Mouse (Mus musculus) MEL (cell line): Measurements from ENCODE around the gene Cmtr2. TPM values are rescaled to one million over a fixed set of nuclear protein-coding genes. Genes with fewer than 3 reads are reported as not detected.
A peak's percentile ranks its signal among the peaks of the same experiment; 100 is the strongest.

Source experiments
- DNase-seq: peaks from one replicate; pipeline ENCODE4 v3.0.0; 2011; ENCODE audit warnings: low read depth, low spot score
- H3K27ac ChIP-seq: 2 replicates; pipeline ENCODE4 v1.5.1; 2012; ENCODE audit warnings: low read depth, mild to moderate bottlenecking, control low read depth, low read length, moderate library complexity; ENCODE audit not compliant: control insufficient read depth
- H3K27me3 ChIP-seq, 2 experiments: fragments of 150-350 bp in 1 of 2; sonication (generic) in 1 of 2; 2 replicates each; pipeline ENCODE4 v1.6.1; 2012; ENCODE audit warnings: low read length in 2 of 2, mild to moderate bottlenecking in 2 of 2, improper control_type of control experiment in 1 of 2, moderate library complexity in 1 of 2; ENCODE audit not compliant: insufficient read depth in 2 of 2, control insufficient read depth in 1 of 2
- H3K36me3 ChIP-seq, 2 experiments: 2 replicates each; pipeline ENCODE4 v1.6.1; 2012 to 2014; ENCODE audit warnings: low read length in 2 of 2, improper control_type of control experiment in 1 of 2, inconsistent platforms in 1 of 2, mild to moderate bottlenecking in 1 of 2; ENCODE audit not compliant: insufficient read depth in 2 of 2, control insufficient read depth in 1 of 2
- H3K4me1 ChIP-seq, 2 experiments: fragments of 150-350 bp in 1 of 2; sonication (generic) in 1 of 2; 2 replicates each; pipeline ENCODE4 v1.6.1; 2012; ENCODE audit warnings: low read length in 2 of 2, improper control_type of control experiment in 1 of 2, mild to moderate bottlenecking in 1 of 2; ENCODE audit not compliant: insufficient read depth in 2 of 2, control insufficient read depth in 1 of 2
- H3K4me3 ChIP-seq, 2 experiments: fragments of 150-350 bp in 1 of 2; sonication (generic) in 1 of 2; 2 replicates each; pipeline ENCODE4 v1.5.1; 2012; ENCODE audit warnings: low read depth in 2 of 2, low read length in 2 of 2, mild to moderate bottlenecking in 2 of 2, moderate library complexity in 2 of 2, control low read depth in 1 of 2, improper control_type of control experiment in 1 of 2; ENCODE audit not compliant: control insufficient read depth in 1 of 2, insufficient read depth in 1 of 2
- H3K79me2 ChIP-seq: 2 replicates; pipeline ENCODE4 v1.6.1; 2012; ENCODE audit warnings: mild to moderate bottlenecking, low read length, moderate library complexity; ENCODE audit not compliant: control insufficient read depth, poor library complexity, insufficient read depth
- H3K9ac ChIP-seq: 2 replicates; pipeline ENCODE4 v1.6.1; 2012; ENCODE audit warnings: low read depth, mild to moderate bottlenecking, control low read depth, low read length, moderate library complexity; ENCODE audit not compliant: control insufficient read depth, poor library complexity, severe bottlenecking
- H3K9me3 ChIP-seq: fragments of 150-350 bp; sonication (generic); replicated peaks from 2 replicates; pipeline ENCODE4 v1.6.1; 2012; ENCODE audit warnings: mild to moderate bottlenecking, low read length, improper control_type of control experiment, moderate library complexity; ENCODE audit not compliant: insufficient read depth
- BHLHE40 ChIP-seq: IDR thresholded peaks from 2 replicates; pipeline ENCODE4 v1.6.1; 2012; ENCODE audit warnings: low read depth, mild to moderate bottlenecking, inconsistent platforms, low read length, improper control_type of control experiment, borderline replicate concordance
- CHD1 ChIP-seq: IDR thresholded peaks from 2 replicates; pipeline ENCODE4 v1.6.1; 2012; ENCODE audit warnings: low read depth, mild to moderate bottlenecking, inconsistent platforms, low read length, improper control_type of control experiment
- CTCF ChIP-seq, 3 experiments: IDR thresholded peaks in 2 of 3; conservative IDR thresholded peaks in 1 of 3; 2 replicates each; pipeline ENCODE4 v1.5.1; 2011 to 2012; ENCODE audit warnings: low read length in 3 of 3, low read depth in 2 of 3, mild to moderate bottlenecking in 2 of 3, improper control_type of control experiment in 1 of 3, inconsistent platforms in 1 of 3, mixed read lengths in 1 of 3, moderate library complexity in 1 of 3; ENCODE audit not compliant: control insufficient read depth in 1 of 3, insufficient read depth in 1 of 3, poor library complexity in 1 of 3, severe bottlenecking in 1 of 3
- E2F4 ChIP-seq: IDR thresholded peaks from 2 replicates; pipeline ENCODE4 v1.6.1; 2011; ENCODE audit warnings: low read depth, low read length, improper control_type of control experiment, borderline replicate concordance
- ETS1 ChIP-seq: IDR thresholded peaks from 2 replicates; pipeline ENCODE4 v1.6.1; 2012; ENCODE audit warnings: low read depth, mild to moderate bottlenecking, inconsistent platforms, low read length, improper control_type of control experiment, moderate library complexity
- GABPA ChIP-seq: IDR thresholded peaks from 2 replicates; pipeline ENCODE4 v1.6.1; 2012; ENCODE audit warnings: low read depth, mild to moderate bottlenecking, inconsistent platforms, low read length, improper control_type of control experiment, moderate library complexity
- JUND ChIP-seq: IDR thresholded peaks from 2 replicates; pipeline ENCODE4 v1.6.1; 2011; ENCODE audit warnings: low read depth, mild to moderate bottlenecking, improper control_type of control experiment, low read length
- KAT2A ChIP-seq: conservative IDR thresholded peaks from 2 replicates; pipeline ENCODE4 v1.6.1; 2012; ENCODE audit warnings: low read depth, low read length, improper control_type of control experiment, inconsistent platforms
- MAFK ChIP-seq: IDR thresholded peaks from 2 replicates; pipeline ENCODE4 v1.6.1; 2011; ENCODE audit warnings: low read depth, mild to moderate bottlenecking, low read length, improper control_type of control experiment, borderline replicate concordance
- MYB ChIP-seq: IDR thresholded peaks from 2 replicates; pipeline ENCODE4 v1.6.1; 2011; ENCODE audit warnings: mild to moderate bottlenecking, low read depth, low read length, improper control_type of control experiment
- MYC ChIP-seq: IDR thresholded peaks from 2 replicates; pipeline ENCODE4 v1.6.1; 2011; ENCODE audit warnings: low read depth, mild to moderate bottlenecking, low read length, improper control_type of control experiment, moderate library complexity
- POLR2AphosphoS5 ChIP-seq: IDR thresholded peaks from 2 replicates; pipeline ENCODE4 v1.6.1; 2012; ENCODE audit warnings: low read depth, borderline replicate concordance, mild to moderate bottlenecking, inconsistent platforms, low read length, moderate library complexity, mixed read lengths
- TCF12 ChIP-seq: IDR thresholded peaks from 2 replicates; pipeline ENCODE4 v1.6.1; 2014; ENCODE audit warnings: low read depth, mild to moderate bottlenecking, inconsistent platforms, low read length, improper control_type of control experiment, moderate library complexity
- UBTF ChIP-seq: IDR thresholded peaks from 2 replicates; pipeline ENCODE4 v1.6.1; 2012; ENCODE audit warnings: low read depth, mild to moderate bottlenecking, inconsistent platforms, low read length, improper control_type of control experiment, moderate library complexity, borderline replicate concordance; ENCODE audit not compliant: insufficient read depth
- USF2 ChIP-seq, 2 experiments: IDR thresholded peaks; 2 replicates each; pipeline ENCODE4 v1.6.1; 2011 to 2012; ENCODE audit warnings: improper control_type of control experiment in 2 of 2, low read length in 2 of 2, borderline replicate concordance in 1 of 2, inconsistent platforms in 1 of 2, low read depth in 1 of 2, mild to moderate bottlenecking in 1 of 2; ENCODE audit not compliant: insufficient read depth in 1 of 2
- polyA plus RNA-seq, 2 experiments: library from polyadenylated mRNA; stranded (reverse) in 1 of 2; unstranded in 1 of 2; fragments of >175 nt in 1 of 2; fragments of >200 nt in 1 of 2; gene quantifications; 2 replicates each; pipeline versions ENCODE4 v1.2.1 to v1.2.4; 2012; ENCODE audit warnings: low replicate concordance in 2 of 2, low read depth in 1 of 2; ENCODE audit not compliant: insufficient read length in 2 of 2, insufficient read depth in 1 of 2, missing spikeins in 1 of 2
- total RNA-seq: library from RNA; depleted of rRNA; stranded (reverse); fragments of 300-350 nt; gene quantifications from 2 replicates; pipeline ENCODE4 v1.2.3, GENCODE M21; 2012

Cmtr2 gene
- total and polyA plus RNA-seq, 3 experiments, result 11.6 to 23.5 TPM; not detected in 1

DNA sequence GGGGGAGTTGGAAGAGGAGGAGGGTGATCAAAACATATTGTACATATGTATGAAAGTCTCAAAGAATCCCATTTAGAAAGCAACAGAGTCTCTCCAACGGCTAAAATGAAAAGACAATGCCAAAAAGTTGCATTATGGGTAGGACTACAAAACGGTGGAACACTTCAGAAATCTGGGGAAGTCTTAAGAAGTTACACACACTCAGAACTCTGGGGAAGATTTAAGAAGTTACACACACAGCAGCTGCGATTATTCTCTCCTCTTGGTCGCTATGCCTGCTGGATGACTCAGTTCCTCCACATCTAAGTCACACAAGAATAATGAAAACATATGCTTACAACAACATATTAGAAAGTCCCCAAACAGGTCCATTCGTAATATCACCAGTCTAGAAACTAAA is 788 bp downstream of the Cmtr2 start:
- Histone ChIP-seq H3K4me3 (no peak overlapping the region), H3K9me3 (no peaks in the 10 kb centered on the region), H3K27me3 (peaks cover 0 to 2% of the 10 kb centered on the region in 2 experiments; a peak in 1 of 4 replicates), H3K27ac (no peak overlapping the region), H3K4me1 (peaks cover 0 to 11% of the 10 kb centered on the region in 2 experiments; a peak in 2 of 4 replicates), H3K79me2 (peaks cover 21% of the 10 kb centered on the region), H3K9ac (no peak overlapping the region), H3K36me3 (peaks cover 3 to 13% of the 10 kb centered on the region in 2 experiments; a peak in 2 of 4 replicates)
- TF ChIP-seq JUND (no peak), CTCF (IDR thresholded peaks at IDR 0.05 in 2 of 3, conservative IDR thresholded peaks at IDR 0.05 in 1 of 3; ENCODE audit: control insufficient read depth in 1 of 3, insufficient read depth in 1 of 3, low read depth in 2 of 3, low read length in 3 of 3, poor library complexity in 1 of 3, severe bottlenecking in 1 of 3) (no peak), USF2 (IDR thresholded peaks at IDR 0.05; ENCODE audit: borderline replicate concordance in 1 of 2, insufficient read depth in 1 of 2, low read depth in 1 of 2, low read length in 2 of 2) (no peak), POLR2AphosphoS5 (no peak), MYC (no peak), UBTF (no peak), CHD1 (no peak), GABPA (no peak), BHLHE40 (no peak)
- peak; percentile 16 for DNase-seq

GRCm38 (mm10) chr8:110217198-110217597 is 1.7 kb downstream of the Cmtr2 start:
- no peak for TF ChIP-seq KAT2A
- no peak for TF ChIP-seq MAFK
- TF ChIP-seq MYB, result no peak
- no peak for TF ChIP-seq E2F4
- TF ChIP-seq GABPA, result no peak
- TF ChIP-seq MYC, result no peak
- no peak for TF ChIP-seq ETS1
- no peak for TF ChIP-seq BHLHE40
- TF ChIP-seq UBTF, result no peak
- TF ChIP-seq CTCF (IDR thresholded peaks at IDR 0.05 in 2 of 3, conservative IDR thresholded peaks at IDR 0.05 in 1 of 3; ENCODE audit: control insufficient read depth in 1 of 3, insufficient read depth in 1 of 3, low read depth in 2 of 3, low read length in 3 of 3, poor library complexity in 1 of 3, severe bottlenecking in 1 of 3), result no peak
- TF ChIP-seq POLR2AphosphoS5, result no peak
- TF ChIP-seq TCF12, result no peak
- Histone ChIP-seq H3K4me3 (peak overlapping the region; percentile 37 to 63), H3K9me3 (no peaks in the 10 kb centered on the region), H3K27me3 (peaks cover 0 to 2% of the 10 kb centered on the region in 2 experiments; a peak in 1 of 4 replicates), H3K9ac (no peak overlapping the region), H3K27ac (no peak overlapping the region), H3K4me1 (peaks cover 0 to 11% of the 10 kb centered on the region in 2 experiments; a peak in 2 of 4 replicates), H3K79me2 (peaks cover 26% of the 10 kb centered on the region), H3K36me3 (peaks cover 6 to 13% of the 10 kb centered on the region in 2 experiments; a peak in 3 of 4 replicates)
- no peak for DNase-seq
